ENCODE assay signal across 14 mouse cellular contexts in genomic region chr10:76632630-76633029, GRCm38 (mm10). TPM values are rescaled to one million over a fixed set of nuclear protein-coding genes. Genes with fewer than 3 reads are reported as not detected.
DNase-seq lines count a peak whose midpoint lies in the region; ATAC-seq lines count a peak whose summit lies in the region.
"Had no signal": no experiment of that assay in that cellular context is flagged by ENCODE, and none has a peak within 500 bp of the region (broad histone marks: within the 10 kb centered on the region; RNA-seq: fewer than 3 reads in every experiment).

No protein-coding gene starts in this region.

- H3K9me3 ChIP-seq in embryonic facial prominence, embryonic 14.5 days (ENCODE audit: control insufficient read depth, low read length) = no peaks in the 10 kb centered on the region
- no peaks in the 10 kb centered on the region for H3K9me3 ChIP-seq in stomach, embryonic 14.5 days (ENCODE audit: control insufficient read depth, low read depth, low read length)
- no peaks in the 10 kb centered on the region for H3K9me3 ChIP-seq in hindbrain, embryonic 14.5 days (ENCODE audit: control insufficient read depth, low read length)
- H3K9me3 ChIP-seq in forebrain, embryonic 15.5 days = no peaks in the 10 kb centered on the region
- H3K9me3 ChIP-seq: heart, embryonic 12.5 days; midbrain, embryonic 15.5 days; neural tube, embryonic 12.5 days had no signal

- no peaks in the 10 kb centered on the region for H3K36me3 ChIP-seq in embryonic facial prominence, embryonic 14.5 days (ENCODE audit: control insufficient read depth, insufficient read depth, low read length)
- H3K36me3 ChIP-seq in stomach, embryonic 14.5 days (ENCODE audit: control insufficient read depth, insufficient read depth, low read length) = no peaks in the 10 kb centered on the region
- no peaks in the 10 kb centered on the region for H3K36me3 ChIP-seq in hindbrain, embryonic 14.5 days (replicated peaks; ENCODE audit: control insufficient read depth, insufficient read depth)
- H3K36me3 ChIP-seq in forebrain, embryonic 15.5 days = no peaks in the 10 kb centered on the region
- H3K36me3 ChIP-seq: heart, embryonic 12.5 days; midbrain, embryonic 15.5 days; neural tube, embryonic 12.5 days had no signal

- intact Hi-C loops in left cerebral cortex, postnatal 4 days (cut with DNase I) = no loop called here

- H3K27ac ChIP-seq in embryonic facial prominence, embryonic 14.5 days (replicated peaks; ENCODE audit: low read depth, low read length) = peak overlapping the region; percentile 75
- peak overlapping the region; percentile 33; the same call in 1 of the 2 replicates for H3K27ac ChIP-seq in stomach, embryonic 14.5 days (ENCODE audit: low read length)
- no peak overlapping the region for H3K27ac ChIP-seq in hindbrain, embryonic 14.5 days
- H3K27ac ChIP-seq in forebrain, embryonic 15.5 days (replicated peaks) = no peak overlapping the region
- H3K27ac ChIP-seq: kidney, postnatal 0 days; midbrain, embryonic 15.5 days; neural tube, embryonic 12.5 days had no signal

- no peak overlapping the region for H3K4me3 ChIP-seq in embryonic facial prominence, embryonic 14.5 days (ENCODE audit: low read depth, low read length)
- H3K4me3 ChIP-seq in stomach, embryonic 14.5 days (ENCODE audit: low read depth, low read length) = no peak overlapping the region
- H3K4me3 ChIP-seq in hindbrain, embryonic 14.5 days (replicated peaks; ENCODE audit: low read length) = no peak overlapping the region
- no peak overlapping the region for H3K4me3 ChIP-seq in forebrain, embryonic 15.5 days
- H3K4me3 ChIP-seq: heart, embryonic 12.5 days; midbrain, embryonic 15.5 days; neural tube, embryonic 12.5 days had no signal

- H3K27me3 ChIP-seq in embryonic facial prominence, embryonic 14.5 days (replicated peaks; ENCODE audit: control insufficient read depth, insufficient read depth, low read length) = no peaks in the 10 kb centered on the region
- H3K27me3 ChIP-seq in stomach, embryonic 14.5 days (ENCODE audit: control insufficient read depth, insufficient read depth, low read length) = no peaks in the 10 kb centered on the region
- H3K27me3 ChIP-seq in hindbrain, embryonic 14.5 days (ENCODE audit: control insufficient read depth, insufficient read depth, low read length) = no peaks in the 10 kb centered on the region
- no peaks in the 10 kb centered on the region for H3K27me3 ChIP-seq in forebrain, embryonic 15.5 days
- H3K27me3 ChIP-seq: heart, embryonic 12.5 days; midbrain, embryonic 15.5 days; neural tube, embryonic 12.5 days had no signal

- DNase-seq in left cerebral cortex, adult 18-20 months (ENCODE audit: low spot score in 2 of 2) = peak; percentile 23 to 59
- DNase-seq in left cerebral cortex, postnatal 4 days = no peak
- peak; percentile 68 for DNase-seq in embryonic facial prominence, embryonic 14.5 days (ENCODE audit: low spot score)
- DNase-seq in left cerebral cortex, adult 9 months (ENCODE audit: low spot score in 2 of 2) = peak; percentile 14 to 64
- no peak for DNase-seq in hindbrain, embryonic 14.5 days (ENCODE audit: low spot score)
- DNase-seq: adrenal gland, adult 8-10 months had no signal

- no peak overlapping the region for H3K4me2 ChIP-seq in embryonic facial prominence, embryonic 14.5 days (ENCODE audit: low read depth, low read length)
- H3K4me2 ChIP-seq in stomach, embryonic 14.5 days (replicated peaks; ENCODE audit: low read depth, low read length) = no peak overlapping the region
- H3K4me2 ChIP-seq in hindbrain, embryonic 14.5 days (replicated peaks) = no peak overlapping the region
- H3K4me2 ChIP-seq in forebrain, embryonic 15.5 days (replicated peaks) = no peak overlapping the region
- H3K4me2 ChIP-seq: heart, embryonic 12.5 days; midbrain, embryonic 15.5 days; neural tube, embryonic 12.5 days had no signal

- no peak for ATAC-seq in embryonic facial prominence, embryonic 14.5 days (ENCODE audit: low read depth)
- no peak for ATAC-seq in stomach, embryonic 14.5 days (ENCODE audit: insufficient number of reproducible peaks, insufficient read depth, low FRiP score, low read depth)
- ATAC-seq in hindbrain, embryonic 14.5 days (ENCODE audit: low FRiP score) = no peak
- ATAC-seq in forebrain, embryonic 15.5 days (replicated peaks) = no peak
- ATAC-seq: hindbrain, embryonic 16.5 days; midbrain, embryonic 15.5 days had no signal

- H3K4me1 ChIP-seq in embryonic facial prominence, embryonic 14.5 days (ENCODE audit: control insufficient read depth, insufficient read depth, low read length) = peaks cover 38% of the 10 kb centered on the region
- H3K4me1 ChIP-seq in stomach, embryonic 14.5 days (ENCODE audit: control insufficient read depth, insufficient read depth, low read length) = peaks cover 18% of the 10 kb centered on the region
- no peaks in the 10 kb centered on the region for H3K4me1 ChIP-seq in hindbrain, embryonic 14.5 days (replicated peaks; ENCODE audit: control insufficient read depth, insufficient read depth, low read length)
- no peaks in the 10 kb centered on the region for H3K4me1 ChIP-seq in forebrain, embryonic 15.5 days
- H3K4me1 ChIP-seq: midbrain, embryonic 15.5 days; neural tube, embryonic 12.5 days had no signal

- 40% methylated on average over 8 of the region's 8 CpGs for WGBS in embryonic facial prominence, embryonic 14.5 days
- WGBS in stomach, embryonic 14.5 days = 68% methylated on average over 8 of the region's 8 CpGs
- WGBS in hindbrain, embryonic 14.5 days = 80% methylated on average over 8 of the region's 8 CpGs
- 80% methylated on average over 8 of the region's 8 CpGs for WGBS in forebrain, embryonic 15.5 days

- no peak overlapping the region for H3K9ac ChIP-seq in embryonic facial prominence, embryonic 14.5 days (ENCODE audit: low read depth, low read length)
- no peak overlapping the region for H3K9ac ChIP-seq in stomach, embryonic 14.5 days (replicated peaks; ENCODE audit: low read depth, low read length)
- no peak overlapping the region for H3K9ac ChIP-seq in hindbrain, embryonic 14.5 days
- H3K9ac ChIP-seq in forebrain, embryonic 15.5 days (replicated peaks) = no peak overlapping the region
- H3K9ac ChIP-seq: heart, embryonic 12.5 days; midbrain, embryonic 15.5 days; neural tube, embryonic 12.5 days had no signal

RNA-seq across cellular contexts. Expression of gene Col6a2, which starts 9.2 kb away (rescaled TPM):
- total RNA-seq in left cerebral cortex, adult 18-20 months (2021) = 10 to 100 TPM in 1 of 2 experiments, 1 to 10 TPM in 1; 9.3 to 16.1 TPM
- total RNA-seq in left cerebral cortex, postnatal 4 days (2021) = 10 to 100 TPM; 16.7 to 17.4 TPM
- 243 TPM in 2 replicates for polyA plus RNA-seq in embryonic facial prominence, embryonic 14.5 days (2014; fragmentation: Nextera tagmentation; extraction: Ambion mirVana)
- 148 and 176 TPM in 2 replicates for polyA plus RNA-seq in stomach, embryonic 14.5 days (2014; fragmentation: Nextera tagmentation; extraction: Ambion mirVana)
- 15.7 and 19.9 TPM in 2 replicates for polyA plus RNA-seq in hindbrain, embryonic 14.5 days (2014; fragmentation: Nextera tagmentation; extraction: Ambion mirVana)
- polyA plus RNA-seq in forebrain, embryonic 15.5 days (2015; fragmentation: Nextera tagmentation; extraction: Ambion mirVana) = 7.4 and 7.9 TPM in 2 replicates

RNA-seq across cellular contexts. Expression of gene Ftcd, which starts 57.2 kb away (rescaled TPM):
- under 1 TPM in 1 of 2 experiments, not detected in 1; 0.12 TPM for total RNA-seq in left cerebral cortex, adult 18-20 months (2021)
- not detected for total RNA-seq in left cerebral cortex, postnatal 4 days (2021)
- polyA plus RNA-seq in embryonic facial prominence, embryonic 14.5 days (2014; fragmentation: Nextera tagmentation; extraction: Ambion mirVana) = 0.11 TPM in 1 of 2 replicates, not detected in the other
- not detected in 2 replicates for polyA plus RNA-seq in stomach, embryonic 14.5 days (2014; fragmentation: Nextera tagmentation; extraction: Ambion mirVana)
- not detected in 2 replicates for polyA plus RNA-seq in hindbrain, embryonic 14.5 days (2014; fragmentation: Nextera tagmentation; extraction: Ambion mirVana)
- polyA plus RNA-seq in forebrain, embryonic 15.5 days (2015; fragmentation: Nextera tagmentation; extraction: Ambion mirVana) = 0.08 TPM in 1 of 2 replicates, not detected in the other
- total RNA-seq: layer of hippocampus, postnatal 25 days had no signal
- polyA plus RNA-seq: neural tube, embryonic 12.5 days had no signal

Comparison
In these comparisons a context has a peak if more than half of its experiments do, and no peak if none do; other contexts are left out.
1. DNase-seq: peak in left cerebral cortex, adult 18-20 months (2 of 2), embryonic facial prominence, embryonic 14.5 days (single experiment) and left cerebral cortex, adult 9 months (2 of 2); none in left cerebral cortex, postnatal 4 days (single experiment) and hindbrain, embryonic 14.5 days (single experiment).
2. H3K27ac ChIP-seq: peak in embryonic facial prominence, embryonic 14.5 days (single experiment) and stomach, embryonic 14.5 days (single experiment); none in hindbrain, embryonic 14.5 days (single experiment) and forebrain, embryonic 15.5 days (single experiment).